Mouse (Mus musculus) lung, embryonic 14.5 days (tissue): Measurements from ENCODE around the gene Rhod. TPM values are rescaled to one million over a fixed set of nuclear protein-coding genes. Genes with fewer than 3 reads are reported as not detected.

Experiments
- ATAC-seq: fragments of 200-750 bp; cut with Nextera tagmentation; 2 replicates; pipeline ENCODE4 v1.8.0; 2017; ENCODE audit warnings: mild to moderate bottlenecking, moderate TSS enrichment, moderate library complexity; ENCODE audit not compliant: insufficient read depth
- DNase-seq: peaks from one replicate; pipeline ENCODE4 v3.0.0-alpha.2; 2015
- H3K27ac ChIP-seq: fragments of 300-500 bp; sonication (generic); 2 replicates; pipeline ENCODE4 v1.5.1; 2014; ENCODE audit warnings: low read depth, mild to moderate bottlenecking, moderate library complexity
- H3K27me3 ChIP-seq: fragments of 300-500 bp; sonication (generic); 2 replicates; pipeline ENCODE4 v1.6.1; 2014; ENCODE audit warnings: low read length, control low read depth; ENCODE audit not compliant: insufficient read depth
- H3K36me3 ChIP-seq: fragments of 300-500 bp; sonication (generic); 2 replicates; pipeline ENCODE4 v1.6.1; 2014; ENCODE audit warnings: control low read depth; ENCODE audit not compliant: insufficient read depth
- H3K4me1 ChIP-seq: fragments of 300-500 bp; sonication (generic); 2 replicates; pipeline ENCODE4 v1.6.1; 2014; ENCODE audit warnings: antibody characterized with exemption, control low read depth; ENCODE audit not compliant: insufficient read depth
- H3K4me2 ChIP-seq: fragments of 300-500 bp; sonication (generic); 2 replicates; pipeline ENCODE4 v1.6.1; 2014; ENCODE audit warnings: mild to moderate bottlenecking
- H3K4me3 ChIP-seq: fragments of 300-500 bp; sonication (generic); 2 replicates; pipeline ENCODE4 v1.5.1; 2014; ENCODE audit warnings: low read depth, low read length
- H3K9ac ChIP-seq: fragments of 300-500 bp; sonication (generic); 2 replicates; pipeline ENCODE4 v1.6.1; 2014
- H3K9me3 ChIP-seq: fragments of 300-500 bp; sonication (generic); 2 replicates; pipeline ENCODE4 v1.6.1; 2016; ENCODE audit warnings: low read depth, low read length, control low read depth
- CTCF ChIP-seq: IDR thresholded peaks from 2 replicates; pipeline ENCODE4 v1.5.1; 2016; ENCODE audit warnings: antibody characterized with exemption, low read depth
- WGBS: fragments of 180-500 bp; shearing (Covaris S2); extraction: QIAGEN DNeasy Blood & Tissue Kit; methylation state at CpG from one replicate; pipeline ENCODE4 v1.1.7; 2014; 5-methylcytosine and 5-hydroxymethylcytosine counted together
- polyA plus RNA-seq: library from polyadenylated mRNA; unstranded; fragments of >200 nt; fragmentation: Nextera tagmentation; extraction: Ambion mirVana; gene quantifications from 2 replicates; pipeline ENCODE4 v1.2.1, GENCODE M21; 2014

Gene Rhod
- polyA plus RNA-seq, 1 experiment from 2014 or later, result 46.0 TPM

GRCm38 (mm10) chr19:4414631-4415030, 24.6 kb downstream of the Rhod start:
- DNase-seq, result no peak
- Histone ChIP-seq H3K36me3 (no peaks in the 10 kb centered on the region), H3K4me1 (no peaks in the 10 kb centered on the region), H3K4me2 (no peak overlapping the region), H3K27ac (no peak overlapping the region), H3K9ac (no peak overlapping the region), H3K4me3 (no peak overlapping the region), H3K9me3 (no peaks in the 10 kb centered on the region), H3K27me3 (no peaks in the 10 kb centered on the region)
- no peak for ATAC-seq
- TF ChIP-seq CTCF, result no peak
- WGBS, result 68% methylated on average over 1 of the region's 1 CpGs

GRCm38 (mm10) chr19:4409062-4409461, 30.2 kb downstream of the Rhod start:
- no peak overlapping the region for H3K9ac ChIP-seq
- whole genome bisulfite sequencing, result 53% methylated on average over 2 of the region's 2 CpGs
- no peaks in the 10 kb centered on the region for H3K4me1 ChIP-seq
- no peak overlapping the region for H3K4me2 ChIP-seq
- no peaks in the 10 kb centered on the region for H3K9me3 ChIP-seq
- no peak for TF ChIP-seq CTCF
- DNase-seq, result no peak
- no peak overlapping the region for H3K4me3 ChIP-seq
- H3K27me3 ChIP-seq, result no peaks in the 10 kb centered on the region
- no peak overlapping the region for H3K27ac ChIP-seq
- ATAC-seq, result no peak
- no peaks in the 10 kb centered on the region for H3K36me3 ChIP-seq

- no peak overlapping the region for H3K9ac ChIP-seq
These were observed 34.4 kb downstream of the Rhod start for GRCm38 (mm10) chr19:4404840-4405239.

GRCm38 (mm10) chr19:4398959-4399358, 40.3 kb downstream of the Rhod start:
- TF ChIP-seq CTCF, result no peak
- DNase-seq, result no peak
- Histone ChIP-seq H3K27me3 (no peaks in the 10 kb centered on the region), H3K9ac (peak overlapping the region; percentile 73; the same call in 1 of the 2 replicates), H3K36me3 (no peaks in the 10 kb centered on the region), H3K27ac (no peak overlapping the region), H3K4me2 (peak overlapping the region; percentile 98; the same call in 1 of the 2 replicates), H3K4me1 (0 out of 2 replicates have a peak, but pooled peaks cover 2% of the 10 kb centered on the region), H3K9me3 (no peaks in the 10 kb centered on the region), H3K4me3 (no peak overlapping the region)
- no peak for ATAC-seq
- WGBS, result 64% methylated on average over 4 of the region's 4 CpGs

More at GRCm38 (mm10) chr19:4404840-4405239, 34.4 kb downstream of the Rhod start:
- no peaks in the 10 kb centered on the region for H3K27me3 ChIP-seq
- H3K27ac ChIP-seq, result no peak overlapping the region
- DNase-seq, result no peak
- no peak overlapping the region for H3K4me3 ChIP-seq
- no peak for TF ChIP-seq CTCF
- WGBS, result 88% methylated on average over 2 of the region's 2 CpGs
- H3K9me3 ChIP-seq, result no peaks in the 10 kb centered on the region
- H3K36me3 ChIP-seq, result no peaks in the 10 kb centered on the region
- no peak overlapping the region for H3K4me2 ChIP-seq
- ATAC-seq, result no peak
- H3K4me1 ChIP-seq, result no peaks in the 10 kb centered on the region

GRCm38 (mm10) chr19:4398630-4398948, 40.6 kb downstream of the Rhod start:
- 29% methylated on average over 8 of the region's 8 CpGs for WGBS
- no peak for TF ChIP-seq CTCF
- no peak for ATAC-seq
- H3K9ac ChIP-seq, result peak overlapping the region; percentile 73
- no peaks in the 10 kb centered on the region for H3K9me3 ChIP-seq
- H3K4me2 ChIP-seq, result peak overlapping the region; percentile 98
- 0 out of 2 replicates have a peak, but pooled peaks cover 2% of the 10 kb centered on the region for H3K36me3 ChIP-seq
- peak overlapping the region; percentile 88; the same call in 1 of the 2 replicates for H3K27ac ChIP-seq
- H3K4me3 ChIP-seq, result peak overlapping the region; percentile 100
- H3K4me1 ChIP-seq, result 0 out of 2 replicates have a peak, but pooled peaks cover 2% of the 10 kb centered on the region
- DNase-seq, result no peak
- no peaks in the 10 kb centered on the region for H3K27me3 ChIP-seq

- DNase-seq (peak; percentile 61), ATAC-seq (peak; percentile 35)
- Histone ChIP-seq H3K9ac (peak within 1 kb of the TSS; percentile 73), H3K4me3 (peak within 1 kb of the TSS; percentile 100), H3K27me3 (no peaks in the 10 kb centered on the region), H3K36me3 (0 out of 2 replicates have a peak, but pooled peaks cover 8% of the 10 kb centered on the region), H3K4me2 (peak within 1 kb of the TSS; percentile 98), H3K4me1 (0 out of 2 replicates have a peak, but pooled peaks cover 2% of the 10 kb centered on the region), H3K9me3 (no peaks in the 10 kb centered on the region), H3K27ac (peak within 1 kb of the TSS; percentile 88)
- no peak for TF ChIP-seq CTCF
- 1% methylated on average over 82 of the region's 82 CpGs for WGBS
These were observed 41.2 kb downstream of the Rhod start, which contains the start of gene Kdm2a for GRCm38 (mm10) chr19:4397798-4398629. Gene Kdm2a (minus strand): TSS chr19:4398285.
